Mouse (Mus musculus) kidney, postnatal 36 days (tissue): ENCODE data around the gene N4bp2l2.

ENCODE experiments used
- DNase-seq, 2 experiments: peaks; one replicate each; pipeline ENCODE4 v3.0.0; 2021 to 2022; ENCODE audit warnings: mixed read lengths in 2 of 2

N4bp2l2 gene

DNA sequence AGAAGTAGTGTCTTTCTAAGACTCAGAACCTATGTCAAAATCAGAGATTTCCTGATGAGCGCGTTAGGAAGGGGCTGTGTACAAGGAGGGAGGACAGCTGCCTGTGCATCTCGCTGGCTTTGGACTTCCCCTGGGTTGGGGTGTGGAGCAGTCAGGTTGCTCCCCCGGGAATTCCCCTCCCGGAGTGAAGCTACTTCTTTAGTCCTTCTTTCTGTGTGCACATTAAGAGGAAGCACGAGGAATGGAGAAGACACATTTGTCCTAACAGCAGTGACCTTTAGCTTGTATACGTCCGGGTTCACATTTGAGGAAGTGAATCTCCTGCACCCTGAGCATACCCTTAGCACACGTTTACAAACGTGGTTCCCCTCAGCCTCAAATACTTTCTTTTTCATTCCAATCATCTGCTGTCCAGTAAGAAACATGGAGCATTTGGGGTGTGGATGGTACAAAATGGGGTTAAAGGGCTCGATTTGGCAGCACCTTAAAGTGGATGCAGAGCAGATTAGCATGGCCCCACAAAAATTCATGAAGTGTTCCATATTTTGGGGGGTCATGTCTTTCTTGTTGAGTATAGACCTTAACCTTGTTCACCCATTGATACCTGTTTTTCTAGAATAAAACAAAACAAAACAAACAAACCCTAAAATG, 70.5 kb downstream of the N4bp2l2 start:
- DNase-seq: no peak

DNA sequence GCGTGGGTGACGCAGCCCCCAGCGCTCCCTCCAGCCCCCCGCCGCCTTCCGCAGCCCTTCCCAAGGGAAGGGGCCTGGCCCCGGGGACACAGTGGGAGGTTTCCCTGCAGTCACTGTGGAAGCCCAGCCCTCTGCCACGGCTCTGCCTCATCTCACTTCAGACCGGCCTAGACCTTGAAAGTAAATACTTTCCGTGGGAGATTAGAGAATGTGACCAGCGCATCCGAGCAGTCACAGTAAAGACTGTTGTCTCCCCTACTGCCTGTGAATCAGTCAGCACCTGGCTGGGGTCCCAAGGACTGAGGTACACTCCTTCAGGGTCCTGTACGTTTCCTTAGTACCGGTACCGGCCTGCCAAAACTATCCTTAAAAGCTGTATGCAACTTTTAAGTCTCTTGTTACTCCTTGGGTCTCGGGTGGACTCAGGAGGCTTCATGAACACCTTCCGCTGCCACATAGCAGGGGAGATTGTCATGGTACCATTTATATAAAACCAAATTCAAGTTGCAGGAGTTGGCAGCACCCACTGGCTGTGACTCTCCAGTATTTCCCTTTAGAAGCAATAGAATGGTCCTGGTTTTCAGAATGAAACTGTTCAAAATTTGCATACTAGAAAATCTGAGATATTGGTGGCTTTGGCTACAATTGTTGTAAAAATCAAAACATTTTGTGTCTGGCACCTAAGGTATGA, 71.2 kb downstream of the N4bp2l2 start:
- no peak for DNase-seq

DNA sequence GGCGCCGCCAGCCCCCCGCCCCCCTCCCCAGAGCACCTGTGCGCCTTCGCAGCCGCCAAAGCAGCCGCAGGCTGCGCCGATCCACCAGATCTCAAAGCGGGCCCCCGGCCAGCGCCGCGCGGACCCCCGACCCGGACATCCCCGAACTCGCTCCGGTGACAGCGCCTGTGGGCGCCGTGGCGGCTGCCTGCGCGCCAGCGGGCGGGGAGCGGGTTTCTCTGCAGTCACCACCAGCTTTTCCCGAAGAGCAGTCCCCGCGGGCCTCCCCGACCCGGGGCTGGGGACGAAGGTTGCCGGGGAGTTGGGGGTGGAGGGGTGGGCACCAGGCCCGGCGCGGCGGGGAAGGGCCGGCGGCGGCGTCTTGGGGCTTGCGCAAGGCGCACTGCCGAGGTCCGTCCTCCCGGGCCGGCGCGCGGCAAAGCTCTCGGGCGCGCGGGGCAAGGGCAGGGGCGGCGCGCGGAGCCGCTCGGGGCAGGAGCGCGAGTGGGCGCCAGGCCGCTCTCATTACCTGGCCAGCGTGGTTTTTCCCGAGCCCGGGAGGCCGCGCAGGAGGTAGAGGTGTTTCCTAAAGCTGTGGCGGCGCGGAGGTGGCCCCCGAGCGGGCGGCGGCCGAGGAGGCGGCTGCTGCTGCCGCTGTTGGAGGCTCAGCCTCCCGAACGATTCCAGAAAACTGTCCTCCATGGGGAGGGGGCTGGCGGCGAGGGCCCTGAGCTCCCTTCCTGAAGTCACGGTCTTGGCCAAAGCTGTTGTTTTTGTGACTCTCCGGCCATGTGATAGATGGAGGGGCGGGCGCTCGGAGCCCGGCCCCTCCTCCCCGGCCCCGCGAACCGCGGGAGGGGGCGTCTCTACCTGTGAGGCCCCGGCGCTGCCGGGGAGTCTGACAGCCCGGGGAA, 72.0 kb downstream of the N4bp2l2 start:
- peak; percentile 40 to 73 for DNase-seq

DNA sequence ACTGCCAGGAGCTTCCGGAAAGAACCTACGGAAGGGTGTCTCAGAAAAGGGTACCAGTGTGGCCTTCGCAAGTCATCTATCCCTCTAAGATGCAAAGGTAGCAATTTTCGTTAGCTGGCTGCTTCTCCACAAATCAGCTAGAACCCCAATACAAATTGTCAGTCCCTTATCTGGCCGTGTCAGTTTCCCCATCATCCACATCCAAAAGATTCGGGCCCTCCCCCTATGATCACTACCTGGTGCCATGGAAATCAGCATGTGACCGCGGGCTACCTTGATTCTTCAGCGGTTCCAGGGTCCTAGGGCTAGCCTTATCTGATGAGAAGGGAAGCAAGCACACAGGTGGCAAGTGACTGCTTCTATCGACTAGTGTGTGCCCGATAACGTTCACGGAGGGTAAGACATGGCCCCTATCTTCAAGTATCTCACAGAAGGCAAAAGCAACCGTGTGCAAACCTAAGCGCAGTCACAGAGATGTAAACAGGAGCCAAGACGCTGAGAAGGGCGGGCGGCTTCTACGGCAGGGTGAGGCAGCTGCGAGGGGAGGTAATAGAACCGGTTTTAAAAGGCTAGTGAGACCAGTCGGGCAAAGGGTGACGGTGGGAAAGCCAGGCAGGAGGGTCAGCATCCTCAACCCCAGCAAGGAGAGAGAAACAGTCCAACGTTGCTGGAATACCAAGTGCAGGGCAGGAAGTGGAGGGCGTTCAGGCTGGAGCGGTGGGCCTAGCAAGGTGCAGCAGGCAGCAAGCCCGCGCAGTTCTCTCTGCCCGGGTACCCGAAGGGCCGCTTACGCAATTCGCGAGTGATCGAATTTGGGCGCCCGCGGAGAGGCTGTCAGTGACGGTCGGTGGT, 72.9 kb downstream of the N4bp2l2 start:
- peak in 1 of 2 experiments; percentile 42 for DNase-seq

DNA sequence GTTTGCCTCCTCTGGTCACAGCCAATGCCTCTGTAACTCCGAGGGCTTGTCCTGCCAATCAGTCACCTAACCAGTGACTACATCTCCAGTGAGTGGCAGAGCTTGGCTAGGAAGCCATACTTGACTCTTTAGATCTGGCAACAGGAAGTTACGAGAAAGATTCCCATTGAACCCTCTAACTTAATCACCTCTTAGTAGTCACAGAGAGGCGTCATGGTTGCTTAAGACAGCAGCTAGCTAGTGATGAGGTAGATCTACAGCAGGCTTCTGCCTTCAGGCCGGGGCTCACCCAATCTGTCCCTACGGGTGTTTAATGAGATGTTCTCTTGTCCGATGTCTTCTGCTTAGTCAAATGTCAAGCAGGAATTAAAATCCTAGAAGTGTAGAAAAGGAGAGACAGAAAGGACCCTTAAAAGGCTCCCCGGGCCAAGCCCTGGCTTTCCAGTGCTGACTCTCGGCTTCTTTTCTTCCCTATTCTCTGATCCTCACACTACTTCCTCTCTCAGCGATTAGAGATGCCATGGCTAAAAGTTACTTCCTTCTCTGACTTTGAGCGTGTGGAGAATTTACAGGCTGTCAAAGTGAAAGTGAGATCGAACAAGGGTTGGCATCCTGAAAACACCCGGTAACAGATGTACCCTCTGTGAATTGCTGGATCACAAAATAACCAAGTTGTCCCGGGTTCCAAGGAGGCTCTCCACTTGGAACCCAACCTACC, 73.6 kb downstream of the N4bp2l2 start:
- no peak for DNase-seq

DNA sequence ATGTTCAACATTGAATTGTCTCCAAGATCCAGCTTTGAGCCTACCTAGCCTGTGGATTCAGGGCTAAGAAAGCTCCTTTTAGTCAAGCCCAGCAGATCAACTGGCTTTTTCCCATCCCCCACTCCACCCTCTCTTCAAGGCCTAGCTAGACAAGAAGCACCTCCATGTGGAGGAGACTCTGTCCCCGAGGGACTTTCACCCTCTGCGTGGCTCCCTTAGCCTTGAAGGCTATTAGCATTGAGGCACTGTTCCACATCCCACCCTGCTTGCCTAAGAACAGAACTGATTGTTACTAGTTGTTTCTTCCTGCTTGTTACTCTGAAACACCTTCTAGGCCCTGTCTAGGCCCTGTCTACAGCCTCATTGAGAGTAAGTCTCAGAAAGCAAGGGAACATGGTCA, 76.0 kb downstream of the N4bp2l2 start:
- no peak for DNase-seq

DNA sequence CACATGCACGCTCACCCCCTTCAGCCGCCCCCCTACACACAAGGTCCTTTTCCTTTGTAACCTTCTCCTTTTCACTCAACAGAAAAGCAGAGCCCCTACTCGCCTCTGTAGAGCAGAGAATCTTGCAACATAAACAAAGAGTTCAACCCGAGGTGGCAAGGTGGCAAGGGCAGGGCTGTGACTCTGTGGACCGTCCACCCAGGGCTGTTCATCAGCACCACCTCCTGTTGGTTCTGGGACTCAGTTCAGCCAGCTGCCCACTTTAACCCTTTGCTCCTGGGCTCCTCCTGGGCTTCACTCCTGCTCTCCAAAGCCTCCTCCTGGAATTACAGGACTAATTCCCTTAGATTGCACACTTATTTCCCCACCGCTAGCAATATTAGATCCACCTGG, 81.7 kb downstream of the N4bp2l2 start:
- DNase-seq: no peak

DNA sequence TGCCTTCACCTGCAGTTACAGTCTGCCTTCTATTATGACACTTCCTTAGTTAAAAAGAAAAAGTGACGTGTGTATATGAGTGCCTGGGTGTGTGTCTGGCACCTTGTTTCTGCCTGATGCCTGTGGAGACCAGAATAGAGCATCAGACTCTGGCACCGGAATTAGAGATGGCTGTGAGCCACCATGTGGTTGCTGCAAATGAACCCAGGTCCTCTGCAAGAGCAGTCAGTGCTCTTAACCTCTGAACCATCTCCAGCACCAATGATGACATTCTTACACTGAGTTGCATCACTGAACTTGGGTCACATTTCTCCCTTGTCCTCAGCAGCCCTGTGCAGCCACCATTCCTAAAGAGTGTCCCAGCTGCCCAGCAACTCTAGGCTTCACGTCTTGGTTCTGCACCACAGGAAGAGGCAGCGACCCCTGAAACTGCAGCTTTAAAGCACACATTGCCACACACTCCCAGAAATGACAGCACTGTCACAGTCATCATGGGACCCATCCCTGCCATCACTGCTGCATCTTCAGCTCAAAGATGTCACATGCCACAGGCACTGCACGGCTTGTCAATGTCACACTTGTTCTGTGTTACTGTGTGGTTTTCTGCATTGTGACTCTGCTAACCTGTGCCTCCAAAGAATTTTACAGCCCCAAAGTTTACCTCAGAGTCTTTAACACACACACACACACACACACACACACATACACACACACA, 82.2 kb downstream of the N4bp2l2 start:
- DNase-seq: peak in 1 of 2 experiments; percentile 29

DNA sequence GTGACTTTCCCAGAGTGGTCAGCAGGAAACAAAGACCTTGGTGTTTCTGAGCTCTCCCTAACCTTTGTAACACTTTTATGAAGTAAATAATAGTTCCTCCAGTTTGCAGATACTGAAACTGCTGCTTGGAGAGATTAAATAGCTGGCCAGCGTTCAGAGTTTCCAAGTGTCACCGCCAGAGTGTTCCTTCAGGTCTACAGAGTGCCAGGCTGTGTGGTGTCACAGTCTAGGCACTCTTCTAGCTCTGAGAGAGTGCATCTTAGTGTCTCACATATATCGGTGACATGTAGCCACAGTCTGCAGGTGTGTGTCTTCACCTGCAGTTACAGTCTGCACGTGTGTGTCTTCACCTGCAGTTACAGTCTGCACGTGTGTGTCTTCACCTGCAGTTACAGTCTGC, 82.8 kb downstream of the N4bp2l2 start:
- no peak for DNase-seq

DNA sequence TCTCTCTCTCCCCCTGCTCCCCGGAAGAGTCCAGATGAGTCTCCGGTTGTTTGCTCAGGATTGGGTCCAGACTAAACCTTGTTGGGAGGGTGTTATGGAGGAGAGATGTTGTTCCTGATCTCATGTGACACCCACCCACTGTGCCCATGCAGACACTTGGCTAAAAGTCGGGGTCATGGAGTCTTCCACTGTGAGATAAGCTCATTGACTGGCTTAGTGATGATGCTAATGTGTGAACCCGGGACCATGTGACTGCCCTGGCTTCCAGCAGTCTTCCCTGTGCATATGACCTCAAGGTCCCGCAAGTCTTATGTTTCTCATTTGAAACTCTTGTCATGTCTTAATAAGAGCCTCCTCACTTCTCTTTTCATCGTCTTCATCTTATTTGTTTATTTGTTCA, 84.8 kb downstream of the N4bp2l2 start:
- no peak for DNase-seq

DNA sequence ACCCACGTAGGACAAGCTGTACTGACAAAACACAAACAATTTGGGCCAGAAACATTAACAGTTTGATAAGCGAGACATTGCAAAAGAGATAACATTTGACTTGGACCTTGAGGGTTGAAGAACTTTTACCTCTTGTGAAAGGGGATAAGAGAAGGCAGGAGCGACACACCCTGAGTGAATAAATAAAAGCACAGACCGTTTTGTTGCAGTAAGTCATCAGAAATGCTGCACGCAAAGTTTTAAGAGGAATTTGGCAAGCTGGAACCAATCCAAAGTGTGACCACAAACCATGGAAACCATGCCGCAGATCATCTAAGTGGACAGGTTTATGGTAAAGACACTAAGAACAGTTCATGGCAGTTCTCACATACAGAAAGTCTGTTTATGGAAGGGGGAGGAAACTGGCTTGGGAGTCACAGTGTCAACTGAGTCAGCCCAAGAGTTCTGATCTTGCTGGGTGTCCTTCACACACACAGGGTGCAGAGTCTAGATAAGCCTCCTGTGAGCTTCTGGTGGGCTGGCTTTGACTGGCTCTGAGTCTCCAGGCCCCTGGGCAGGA, 87.3 kb downstream of the N4bp2l2 start:
- no peak for DNase-seq

DNA sequence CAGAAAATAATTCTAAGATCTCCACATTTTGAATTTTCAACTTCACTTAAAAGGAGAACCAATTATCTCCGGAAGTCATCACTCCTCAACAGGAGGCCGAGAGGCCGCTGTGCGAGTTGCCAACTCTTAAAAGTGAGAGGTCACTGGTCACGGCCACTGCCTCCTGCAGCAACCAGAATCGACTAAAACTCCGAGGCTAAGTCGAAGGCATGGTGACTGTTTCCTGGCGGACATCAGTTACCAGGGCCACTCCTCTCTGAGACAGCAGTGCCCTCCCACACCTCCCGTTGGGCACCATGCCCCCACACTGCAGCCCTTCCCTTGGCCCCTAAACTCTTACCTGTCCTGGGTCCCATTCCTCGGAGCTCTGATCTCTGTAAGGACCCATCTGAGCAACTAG, 89.2 kb downstream of the N4bp2l2 start:
- peak in 1 of 2 experiments; percentile 21 for DNase-seq

DNA sequence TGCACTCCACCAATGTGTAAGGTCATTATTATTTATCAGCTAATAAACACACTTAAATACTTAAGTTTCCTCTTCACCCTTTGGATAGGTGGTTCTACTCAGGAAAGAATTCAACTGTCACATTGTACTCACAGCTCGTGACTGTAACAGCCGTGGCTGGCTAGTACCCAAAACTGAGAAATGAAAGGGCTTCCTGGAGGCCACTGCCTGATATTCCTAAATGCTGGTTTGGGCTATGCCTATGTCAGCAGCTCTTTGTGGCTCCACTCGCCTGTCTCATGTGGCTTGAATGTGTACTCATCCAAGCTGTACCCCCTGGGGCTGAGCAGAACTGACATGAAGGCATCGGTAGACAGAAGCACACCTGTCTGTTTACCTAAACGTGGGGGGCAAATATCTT, 91.1 kb downstream of the N4bp2l2 start:
- no peak for DNase-seq

DNA sequence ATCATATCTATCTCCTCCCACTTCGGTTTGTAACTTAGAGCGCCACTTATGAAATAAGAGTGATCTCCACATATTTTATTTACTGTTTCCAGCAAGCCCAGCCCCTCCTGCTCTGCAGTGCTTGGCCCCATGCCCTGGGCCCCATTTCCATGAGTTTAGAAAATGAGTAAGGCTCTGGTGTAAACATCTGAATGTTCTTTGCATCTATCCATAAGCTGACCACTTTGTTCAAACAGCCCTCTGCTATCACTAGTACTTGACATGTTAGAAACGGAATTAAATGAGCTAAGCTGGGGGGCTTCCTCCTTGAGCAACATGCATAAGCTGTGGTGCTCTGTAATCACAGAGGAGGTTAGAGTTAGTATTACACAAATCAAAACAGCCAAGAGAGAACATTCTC, 91.6 kb downstream of the N4bp2l2 start:
- DNase-seq: no peak

DNA sequence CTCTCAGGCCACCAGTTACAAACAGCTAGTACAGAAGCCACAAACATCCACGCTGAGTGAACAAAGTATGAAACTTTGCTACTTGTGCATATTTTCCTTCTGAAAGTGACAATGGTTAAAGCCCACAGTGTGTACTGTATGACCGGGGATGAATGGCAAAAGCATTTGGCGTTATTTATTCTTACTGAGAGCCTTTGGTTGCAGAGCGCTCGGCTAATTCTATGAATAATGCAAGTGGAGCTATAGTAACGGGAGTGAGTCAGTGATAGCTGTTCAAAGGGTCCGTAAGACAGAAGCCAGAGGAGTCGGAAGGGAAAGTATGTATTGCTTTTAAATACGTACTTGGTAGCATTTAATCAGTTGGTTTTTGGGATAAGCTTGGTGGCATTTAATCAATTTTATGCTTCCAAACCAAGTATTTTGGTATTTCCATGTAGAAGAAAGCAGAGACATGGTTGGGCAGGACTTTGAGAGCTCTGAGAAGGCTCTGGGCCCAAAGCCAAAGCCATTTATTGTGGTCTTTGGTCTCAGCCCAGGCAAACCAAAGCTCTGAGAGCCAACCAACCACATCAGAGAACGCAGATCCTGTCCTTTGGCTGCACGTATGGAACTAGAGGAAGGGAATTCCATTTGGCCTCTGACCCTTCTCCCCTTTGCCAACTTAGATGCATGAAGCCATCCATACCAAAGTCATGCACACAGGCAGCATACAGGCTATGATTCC, 95.3 kb downstream of the N4bp2l2 start:
- DNase-seq: peak; percentile 31 to 50

DNA sequence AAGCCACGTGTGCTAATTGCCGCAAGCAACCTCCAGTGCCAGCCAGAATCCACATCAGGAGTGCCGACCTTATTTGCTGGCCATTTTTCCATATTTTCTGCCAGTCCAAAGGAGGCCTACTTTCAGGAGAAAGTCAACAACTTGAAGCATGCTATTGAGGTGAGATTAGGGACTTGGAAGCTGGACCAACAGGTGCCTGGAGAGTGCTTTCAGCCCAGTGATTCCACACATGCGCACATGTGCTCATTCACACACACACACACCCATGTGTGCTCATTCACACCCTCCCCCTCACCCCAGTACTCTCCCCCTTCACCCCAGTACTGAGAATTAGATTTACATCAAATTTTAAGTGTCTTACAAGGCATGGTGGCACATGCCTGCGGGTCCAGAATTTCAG, 99.0 kb downstream of the N4bp2l2 start:
- DNase-seq: no peak

DNA sequence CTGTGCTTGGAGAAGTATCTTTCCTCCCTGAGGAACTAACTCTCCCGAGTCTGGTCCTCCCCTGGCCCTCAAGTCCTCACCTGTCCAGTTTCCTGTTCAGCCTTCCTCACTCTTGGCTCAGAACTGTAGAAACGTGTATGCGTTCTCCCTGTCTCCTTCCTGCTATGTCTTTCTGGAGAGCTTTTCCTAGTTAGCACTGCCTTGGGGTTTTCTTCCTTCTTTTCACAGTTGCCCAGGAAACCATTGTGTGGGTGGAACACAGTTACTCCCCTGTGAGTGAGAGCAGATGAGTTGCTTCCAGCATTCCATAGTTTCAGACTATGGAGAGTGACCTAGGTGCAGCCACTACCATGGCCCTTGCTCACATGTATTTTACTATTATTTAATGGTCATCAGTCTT, 99.8 kb downstream of the N4bp2l2 start:
- no peak for DNase-seq

DNA sequence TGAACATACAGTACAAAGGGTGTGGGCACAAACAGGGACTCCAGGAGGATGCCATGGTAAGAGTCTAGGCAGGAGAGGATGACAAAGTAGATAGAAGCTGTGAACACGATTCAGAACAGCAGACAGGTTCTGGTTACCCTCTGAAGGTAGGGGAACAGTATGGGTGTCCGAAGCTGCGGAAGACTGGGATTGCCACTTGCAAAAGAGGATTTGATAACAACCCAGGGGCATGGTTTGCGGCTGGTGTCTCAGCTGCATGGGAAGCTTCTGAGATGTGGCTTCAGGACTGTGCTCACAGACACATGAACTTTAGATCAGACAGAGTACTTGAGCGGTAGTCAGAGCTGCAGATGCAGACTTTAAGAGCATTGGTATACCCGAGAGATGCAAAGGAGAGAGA, 101.6 kb downstream of the N4bp2l2 start:
- no peak for DNase-seq

DNA sequence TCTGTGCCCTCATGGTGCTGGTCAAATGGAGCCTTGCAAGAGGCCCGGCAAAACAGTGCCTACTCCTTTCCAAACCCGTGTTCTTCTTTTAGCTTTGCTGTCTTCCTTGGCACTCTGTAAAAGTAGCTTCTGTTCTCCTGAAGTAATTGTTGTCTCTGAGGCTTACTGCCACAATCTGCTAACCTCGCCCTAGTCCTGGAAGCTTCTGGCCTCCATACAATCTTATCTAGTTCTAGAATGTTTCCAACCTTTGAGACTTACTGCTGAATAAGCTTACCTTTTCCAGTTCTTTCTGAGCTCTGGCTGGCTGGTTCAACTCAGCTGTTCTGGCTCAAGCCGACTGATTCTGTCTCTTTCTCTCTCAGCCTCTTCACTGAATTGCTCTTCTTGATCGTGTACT, 104.2 kb downstream of the N4bp2l2 start:
- no peak for DNase-seq

DNA sequence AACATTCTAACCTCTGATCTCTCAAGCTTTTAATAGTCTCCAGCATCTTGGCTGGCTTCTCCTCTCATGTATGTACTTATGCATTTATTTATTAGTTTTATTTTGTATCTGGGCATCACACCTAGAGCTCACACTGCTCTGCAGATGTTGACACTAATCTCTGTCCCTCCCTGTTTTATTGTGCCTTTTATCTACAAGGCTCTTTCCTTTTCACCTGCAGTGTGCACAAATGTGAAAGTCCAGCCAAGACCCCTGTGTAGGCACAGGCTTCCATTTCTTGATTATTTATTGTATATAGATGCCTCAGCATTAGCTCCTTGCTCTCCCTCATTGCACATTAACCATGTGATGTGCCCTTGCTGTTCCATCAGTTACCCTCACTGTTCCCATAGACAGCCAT, 104.6 kb downstream of the N4bp2l2 start:
- DNase-seq: no peak
